Mouse (Mus musculus) hindbrain, embryonic 16.5 days (tissue): ENCODE data around the gene Klre1. TPM values are rescaled to one million over a fixed set of nuclear protein-coding genes. Genes with fewer than 3 reads are reported as not detected.

Experiments
- polyA plus RNA-seq: library from polyadenylated mRNA; unstranded; fragments of >200 nt; fragmentation: Nextera tagmentation; extraction: Ambion mirVana; gene quantifications from 2 replicates; pipeline ENCODE4 v1.2.1, GENCODE M21; 2015

The Klre1 gene
- polyA plus RNA-seq, 1 experiment from 2014 or later: not detected

Other genes with a start within 250 kb of the Klre1 start
- gene 4922502D21Rik, start 246.1 kb upstream of the Klre1 start, polyA plus RNA-seq: not detected in 2 replicates
- gene Clec12a, start 235.2 kb upstream of the Klre1 start, polyA plus RNA-seq: 0.15 and 0.26 TPM in 2 replicates
- gene Clec12b, start 192.0 kb upstream of the Klre1 start, polyA plus RNA-seq: 0.39 and 0.98 TPM in 2 replicates
- 0.73 and 0.79 TPM in 2 replicates for gene Clec1b, start 180.6 kb upstream of the Klre1 start, polyA plus RNA-seq
- gene Clec9a, start 169.0 kb upstream of the Klre1 start, polyA plus RNA-seq: 0.10 and 0.24 TPM in 2 replicates
- gene Clec1a, start 125.9 kb upstream of the Klre1 start, polyA plus RNA-seq: 2.5 and 3.2 TPM in 2 replicates
- not detected in 2 replicates for gene Olr1, start 70.7 kb upstream of the Klre1 start, polyA plus RNA-seq
- gene Tmem52b, start 65.3 kb upstream of the Klre1 start, polyA plus RNA-seq: not detected in 2 replicates
- 237 and 271 TPM in 2 replicates for gene Gabarapl1, start 44.7 kb upstream of the Klre1 start, polyA plus RNA-seq
- not detected in 2 replicates for gene Klrd1, start 13.9 kb downstream of the Klre1 start, polyA plus RNA-seq
- 0.25 and 0.26 TPM in 2 replicates for gene Klrk1, start 46.0 kb downstream of the Klre1 start, polyA plus RNA-seq
- not detected in 2 replicates for gene Klrc3, start 65.4 kb downstream of the Klre1 start, polyA plus RNA-seq
- not detected in 2 replicates for gene Klrc2, start 82.8 kb downstream of the Klre1 start, polyA plus RNA-seq
- gene Klrc1, start 101.1 kb downstream of the Klre1 start, polyA plus RNA-seq: not detected in 2 replicates
- 0.25 and 0.26 TPM in 2 replicates for gene Klri1, start 139.2 kb downstream of the Klre1 start, polyA plus RNA-seq
- gene Klri2, start 162.6 kb downstream of the Klre1 start, polyA plus RNA-seq: not detected in 2 replicates
- gene Gm156, start 206.4 kb downstream of the Klre1 start, polyA plus RNA-seq: not detected in 2 replicates